Mouse (Mus musculus) kidney, adult 2 months (tissue): Measurements from ENCODE around the gene Mpzl3.

Source experiments
- CTCF ChIP-seq: fragments of 200-500 bp; conservative IDR thresholded peaks from 2 replicates; pipeline ENCODE4 v1.5.1; 2011; ENCODE audit warnings: low read depth, mild to moderate bottlenecking, control low read depth, low read length, moderate library complexity, mixed read lengths; ENCODE audit not compliant: insufficient read depth, insufficient read length
- POLR2A ChIP-seq: fragments of 200-500 bp; IDR thresholded peaks from one replicate; pipeline ENCODE4 v1.6.1; 2011; ENCODE audit warnings: low read depth, low read length, control low read depth

- no peak for TF ChIP-seq CTCF
- TF ChIP-seq POLR2A = no peak
These were observed 31.0 kb downstream of the Mpzl3 start for GRCm38 (mm10) chr9:45085741-45086690.
